Mouse (Mus musculus): ENCODE results near the gene Vim.
"Not testable (repeated sequence)": the region's sequence is repeated elsewhere in the genome, so short reads cannot be mapped to it uniquely, and the experiment has no call there.

Vim gene

DNA sequence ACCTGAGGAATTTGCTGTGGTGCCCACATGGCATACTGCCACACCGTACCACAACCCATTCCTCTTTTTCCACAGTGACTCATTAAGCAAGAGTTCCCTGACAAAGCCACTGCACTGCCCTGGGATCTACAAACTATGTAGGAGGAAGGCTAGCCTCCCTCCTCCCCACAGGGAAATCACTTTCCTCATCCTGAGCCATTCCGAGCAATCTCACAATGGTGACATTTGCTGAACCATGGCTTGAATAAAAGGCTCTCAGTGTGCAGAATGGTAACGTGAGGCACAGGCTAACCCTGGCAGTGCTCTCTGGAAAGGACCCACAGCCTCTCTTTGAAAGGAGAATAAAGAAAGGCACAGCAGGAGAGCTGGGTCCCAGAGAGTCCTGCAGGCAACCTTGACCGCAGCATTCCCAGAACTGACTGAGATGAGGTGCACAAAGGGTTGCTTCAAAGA, 1.6 kb upstream of the Vim start:
- DNase-seq, result peak; percentile 6 to 15

GRCm38 (mm10) chr2:13572647-13573407, 900 bp upstream of the Vim start:
- DNase-seq, result no peak

DNA sequence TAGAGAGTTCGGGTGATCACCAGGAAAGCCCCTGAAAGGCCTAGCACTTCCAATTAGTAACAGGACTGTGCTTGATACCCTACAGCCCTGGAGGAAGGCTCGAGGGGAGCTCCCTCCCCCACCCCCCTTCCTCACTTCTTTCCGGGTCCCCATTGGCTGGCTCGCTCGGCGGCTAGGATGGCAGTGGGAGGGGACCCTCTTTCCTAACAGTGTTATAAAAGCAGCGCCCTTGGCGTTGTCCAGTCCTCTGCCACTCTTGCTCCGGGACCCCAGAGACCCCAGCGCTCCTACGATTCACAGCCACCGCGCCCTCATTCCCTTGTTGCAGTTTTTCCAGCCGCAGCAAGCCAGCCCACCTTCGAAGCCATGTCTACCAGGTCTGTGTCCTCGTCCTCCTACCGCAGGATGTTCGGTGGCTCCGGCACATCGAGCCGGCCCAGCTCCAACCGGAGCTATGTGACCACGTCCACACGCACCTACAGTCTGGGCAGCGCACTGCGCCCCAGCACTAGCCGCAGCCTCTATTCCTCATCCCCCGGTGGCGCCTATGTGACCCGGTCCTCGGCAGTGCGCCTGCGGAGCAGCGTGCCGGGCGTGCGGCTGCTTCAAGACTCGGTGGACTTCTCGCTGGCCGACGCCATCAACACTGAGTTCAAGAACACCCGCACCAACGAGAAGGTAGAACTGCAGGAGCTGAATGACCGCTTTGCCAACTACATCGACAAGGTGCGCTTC, 506 bp downstream of the Vim start:
- DNase-seq, result peak; percentile 82 to 87

DNA sequence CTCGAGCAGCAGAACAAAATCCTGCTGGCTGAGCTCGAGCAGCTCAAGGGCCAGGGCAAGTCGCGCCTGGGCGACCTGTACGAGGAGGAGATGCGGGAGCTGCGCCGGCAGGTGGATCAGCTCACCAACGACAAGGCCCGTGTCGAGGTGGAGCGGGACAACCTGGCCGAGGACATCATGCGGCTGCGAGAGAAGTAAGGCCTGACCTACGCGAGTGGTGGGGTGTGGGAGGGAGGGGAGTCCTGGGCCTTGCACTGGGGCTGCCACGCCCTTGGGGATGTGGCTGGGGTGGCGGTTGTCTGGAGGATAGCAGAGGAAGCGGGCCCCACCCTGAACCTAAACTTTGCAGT, 1.0 kb downstream of the Vim start:
- DNase-seq, result peak in 1 of 2 experiments; percentile 36

- DNase-seq, result peak; percentile 81 to 84
These were observed 1.6 kb downstream of the Vim start for GRCm38 (mm10) chr2:13575287-13575801.

DNA sequence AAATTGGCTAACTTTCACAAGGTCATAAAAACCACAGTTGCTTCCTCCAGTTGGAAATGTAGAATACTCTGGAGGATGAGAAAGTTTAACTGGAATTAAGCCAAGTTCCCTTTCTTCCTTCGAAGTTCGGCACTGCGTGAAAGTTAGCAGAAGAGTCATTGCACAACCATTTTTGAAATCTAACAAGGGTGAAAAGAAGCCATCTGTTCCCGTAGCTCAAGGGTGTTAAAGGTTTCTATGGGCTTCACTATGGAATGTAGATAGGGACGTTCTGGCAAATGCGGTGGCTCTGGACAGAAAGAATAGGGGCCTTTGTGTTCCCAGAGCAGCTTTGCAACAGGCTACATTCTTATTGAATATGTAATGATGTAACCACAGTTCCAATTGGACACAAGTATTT, 2.2 kb downstream of the Vim start:
- DNase-seq, result peak; percentile 13 to 16

GRCm38 (mm10) chr2:13577399-13577798, 3.7 kb downstream of the Vim start:
- DNase-seq, result no peak

DNA sequence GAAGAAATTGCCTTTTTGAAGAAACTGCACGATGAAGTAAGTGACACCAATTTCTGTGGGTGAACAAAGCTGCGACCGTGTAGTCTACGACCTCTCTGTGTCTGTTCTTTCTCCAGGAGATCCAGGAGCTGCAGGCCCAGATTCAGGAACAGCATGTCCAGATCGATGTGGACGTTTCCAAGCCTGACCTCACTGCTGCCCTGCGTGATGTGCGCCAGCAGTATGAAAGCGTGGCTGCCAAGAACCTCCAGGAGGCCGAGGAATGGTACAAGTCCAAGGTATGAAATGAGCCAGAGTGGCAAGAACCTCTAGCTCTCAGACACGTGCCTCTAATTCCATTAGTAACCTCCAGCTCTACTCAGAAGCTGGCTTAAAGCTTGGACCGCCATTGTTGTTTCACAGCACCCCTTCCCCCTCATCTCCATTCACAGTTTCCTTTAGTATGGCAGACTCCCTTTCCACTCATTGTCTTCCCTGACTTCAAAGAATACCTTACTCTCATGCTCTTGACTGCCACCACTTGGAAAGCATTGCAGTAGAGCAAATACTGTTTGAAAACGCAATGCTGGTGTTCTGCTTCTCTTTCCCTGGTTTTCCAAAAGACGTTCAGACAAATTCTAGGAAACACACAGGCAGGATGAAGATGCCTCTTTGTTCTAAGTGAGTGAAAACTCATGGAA, 4.9 kb downstream of the Vim start:
- peak; percentile 79 to 87 for DNase-seq

GRCm38 (mm10) chr2:13579315-13579714, 5.6 kb downstream of the Vim start:
- DNase-seq, result peak; percentile 3 to 11

- DNase-seq, result peak; percentile 47 to 52
These were observed 6.3 kb downstream of the Vim start for GRCm38 (mm10) chr2:13579991-13580390.

GRCm38 (mm10) chr2:13582184-13582583, 8.5 kb downstream of the Vim start:
- no peak for DNase-seq

DNA sequence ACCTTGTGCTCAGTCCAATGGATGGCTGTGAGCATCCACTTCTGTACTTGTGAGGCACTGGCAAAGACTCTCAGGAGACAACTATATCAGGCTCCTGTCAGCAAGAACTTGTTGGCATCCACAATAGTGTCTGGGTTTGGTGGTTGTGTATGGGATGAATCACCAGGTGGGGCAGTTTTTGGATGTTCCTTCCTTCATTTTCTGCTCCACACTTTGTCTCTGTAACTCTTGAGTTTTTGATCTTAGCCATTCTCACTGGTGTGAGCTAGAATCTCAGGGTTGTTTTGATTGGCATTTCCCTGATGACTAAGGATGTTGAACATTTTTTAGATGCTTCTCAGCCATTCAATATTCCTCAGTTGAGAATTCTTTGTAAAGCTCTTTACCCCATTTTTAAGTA, 10.0 kb downstream of the Vim start:
- DNase-seq, result not testable (repeated sequence)

DNA sequence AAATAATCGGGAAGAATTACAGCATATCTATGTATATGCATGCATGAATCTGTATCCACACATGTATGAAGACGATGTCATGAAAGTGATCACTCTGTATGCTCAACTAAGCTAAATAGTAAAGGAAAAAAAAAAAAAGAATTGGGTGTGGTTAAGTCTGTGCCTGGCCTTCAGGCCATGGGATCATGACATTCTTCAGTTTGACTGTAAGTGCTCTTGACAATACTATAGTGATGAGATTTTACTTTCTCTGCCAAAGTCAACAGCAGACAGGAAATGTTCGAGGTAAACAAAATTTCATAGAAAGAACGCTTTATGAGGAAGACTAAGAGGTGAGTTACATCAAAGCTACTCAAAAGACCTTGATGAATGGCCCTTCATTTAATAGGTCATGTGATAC, 19.6 kb downstream of the Vim start:
- no peak for DNase-seq

DNA sequence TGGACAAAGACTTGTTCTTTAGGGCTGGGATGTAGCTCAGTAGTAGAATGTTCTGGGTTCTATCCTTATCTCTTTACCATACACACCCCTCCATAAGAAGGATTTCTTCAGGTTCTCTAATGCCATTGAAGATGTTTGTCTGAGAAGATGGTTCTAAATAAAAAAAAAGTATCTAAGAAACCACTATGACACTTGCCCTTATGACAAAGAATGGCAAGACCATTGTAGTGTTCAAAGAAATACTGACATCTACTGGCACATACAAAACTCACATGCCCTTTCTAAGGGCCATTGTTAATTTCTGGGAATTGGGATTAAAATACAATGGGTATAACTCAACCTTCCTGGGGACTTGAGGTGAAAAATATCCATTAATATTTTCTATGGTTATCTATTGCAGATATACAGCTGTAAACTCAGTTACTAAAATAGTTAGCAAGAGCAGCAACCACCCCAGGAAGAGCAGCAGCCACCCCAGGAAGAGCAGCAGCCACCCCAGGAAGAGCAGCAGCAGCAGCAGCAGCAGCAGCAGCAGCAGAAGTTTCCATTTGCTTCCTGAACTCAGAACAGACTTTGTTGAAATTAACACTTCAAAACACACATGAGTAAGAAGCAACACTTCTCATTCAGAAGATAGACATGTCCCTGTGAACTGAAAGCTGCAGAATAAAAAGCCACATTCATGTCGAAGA, 23.4 kb downstream of the Vim start:
- peak in 1 of 2 experiments; percentile 26 for DNase-seq

DNA sequence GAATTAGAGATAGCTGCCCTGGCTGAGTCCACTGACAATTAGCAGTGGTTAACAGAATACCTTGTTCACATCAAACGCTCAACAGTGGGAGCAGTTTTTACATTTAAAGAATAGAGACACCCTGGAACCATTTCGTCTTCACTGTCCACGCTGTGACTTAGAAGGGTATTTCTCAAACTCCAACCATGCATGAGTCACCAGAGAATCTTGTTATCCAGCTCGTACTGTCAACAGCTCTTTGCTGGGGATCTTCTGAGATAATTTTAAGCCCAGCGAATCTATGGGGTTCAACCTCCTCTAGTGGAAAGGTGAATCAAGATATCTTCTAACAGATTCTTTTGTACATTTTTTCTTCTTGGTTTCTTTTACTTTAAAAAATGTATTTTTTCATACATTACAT, 24.4 kb downstream of the Vim start:
- DNase-seq, result no peak

DNA sequence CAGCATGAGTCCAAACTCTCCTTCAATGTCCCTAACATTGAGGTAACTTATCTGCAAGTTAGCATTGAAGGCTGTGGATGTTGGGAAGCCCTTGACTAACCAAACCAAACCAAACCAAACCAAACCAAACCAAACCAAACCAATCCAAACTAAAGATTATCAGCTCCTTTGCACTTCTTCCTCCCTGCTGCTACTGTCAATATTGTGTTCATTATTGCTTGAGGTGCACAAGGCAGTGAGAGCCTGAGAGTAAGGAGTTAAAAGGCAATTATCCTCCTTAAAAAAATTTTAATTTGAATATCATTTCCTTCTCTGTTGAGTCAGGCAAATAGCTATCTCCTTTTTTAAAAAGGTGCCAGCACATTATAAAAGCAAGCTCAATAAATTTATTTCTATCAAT, 29.4 kb downstream of the Vim start:
- DNase-seq, result no peak

GRCm38 (mm10) chr2:13603636-13604035, 29.9 kb downstream of the Vim start:
- not testable (repeated sequence) for DNase-seq

- no peak for DNase-seq
These were observed 56.6 kb downstream of the Vim start for GRCm38 (mm10) chr2:13630136-13630832.
